Mouse (Mus musculus) cerebellum, postnatal 10 days (tissue): ENCODE results near the gene Rnf11.
A peak's percentile ranks its signal among the peaks of the same experiment; 100 is the strongest.

Experiments used
- DNase-seq, 2 experiments: peaks; one replicate each; pipeline ENCODE4 v3.0.0; 2021; ENCODE audit warnings: mixed read lengths in 2 of 2

The Rnf11 gene

GRCm38 (mm10) chr4:109444471-109444870 is 40.1 kb downstream of the Rnf11 start:
- DNase-seq: no peak

GRCm38 (mm10) chr4:109442649-109443048 is 41.9 kb downstream of the Rnf11 start:
- peak; percentile 75 to 82 for DNase-seq

- peak in 1 of 2 experiments; percentile 25 for DNase-seq
Measured at GRCm38 (mm10) chr4:109442126-109442525, 42.4 kb downstream of the Rnf11 start.

- DNase-seq: no peak
Measured at GRCm38 (mm10) chr4:109441000-109441399, 43.5 kb downstream of the Rnf11 start.

- DNase-seq: no peak
Measured at GRCm38 (mm10) chr4:109440381-109440780, 44.1 kb downstream of the Rnf11 start.

- DNase-seq: no peak
Measured at GRCm38 (mm10) chr4:109439825-109440248, 44.7 kb downstream of the Rnf11 start.

GRCm38 (mm10) chr4:109439101-109439500 is 45.4 kb downstream of the Rnf11 start:
- DNase-seq: no peak

GRCm38 (mm10) chr4:109437913-109438878 is 46.3 kb downstream of the Rnf11 start:
- peak; percentile 80 to 83 for DNase-seq

GRCm38 (mm10) chr4:109434256-109434655 is 50.3 kb downstream of the Rnf11 start:
- DNase-seq: no peak

- peak; percentile 39 to 40 for DNase-seq
Measured at GRCm38 (mm10) chr4:109433641-109434040, 50.9 kb downstream of the Rnf11 start.

- DNase-seq: no peak
Measured at GRCm38 (mm10) chr4:109432668-109433375, 51.7 kb downstream of the Rnf11 start.

GRCm38 (mm10) chr4:109430854-109431253 is 53.7 kb downstream of the Rnf11 start:
- peak; percentile 52 to 56 for DNase-seq

- no peak for DNase-seq
Measured at GRCm38 (mm10) chr4:109430250-109430649, 54.3 kb downstream of the Rnf11 start.

GRCm38 (mm10) chr4:109427058-109427457 is 57.5 kb downstream of the Rnf11 start:
- DNase-seq: no peak

GRCm38 (mm10) chr4:109423438-109423837 is 61.1 kb downstream of the Rnf11 start:
- no peak for DNase-seq

GRCm38 (mm10) chr4:109422436-109422835 is 62.1 kb downstream of the Rnf11 start:
- DNase-seq: no peak

- no peak for DNase-seq
Measured at GRCm38 (mm10) chr4:109421608-109422007, 62.9 kb downstream of the Rnf11 start.

GRCm38 (mm10) chr4:109420138-109420795 is 64.3 kb downstream of the Rnf11 start:
- peak in 1 of 2 experiments; percentile 49 for DNase-seq

- DNase-seq: no peak
Measured at GRCm38 (mm10) chr4:109419563-109419962, 65.0 kb downstream of the Rnf11 start.

- no peak for DNase-seq
Measured at GRCm38 (mm10) chr4:109419017-109419416, 65.5 kb downstream of the Rnf11 start.

GRCm38 (mm10) chr4:109417998-109418397 is 66.5 kb downstream of the Rnf11 start:
- no peak for DNase-seq

- no peak for DNase-seq
Measured at GRCm38 (mm10) chr4:109412233-109412632, 72.3 kb downstream of the Rnf11 start.

- DNase-seq: no peak
Measured at GRCm38 (mm10) chr4:109411377-109411967, 73.1 kb downstream of the Rnf11 start.
